Mouse (Mus musculus) midbrain, embryonic 10.5 days (tissue): Measurements from ENCODE around the gene Slc43a3. TPM values are rescaled to one million over a fixed set of nuclear protein-coding genes. Genes with fewer than 3 reads are reported as not detected.
A peak's percentile ranks its signal among the peaks of the same experiment; 100 is the strongest.

Experiments used
- DNase-seq: peaks from one replicate; pipeline ENCODE4 v3.0.0-alpha.2; 2017; ENCODE audit warnings: low spot score
- H3K27ac ChIP-seq: fragments of 300-500 bp; sonication (generic); replicated peaks from 2 replicates; pipeline ENCODE4 v1.5.1; 2016; ENCODE audit warnings: mild to moderate bottlenecking
- H3K27me3 ChIP-seq: fragments of 300-500 bp; sonication (generic); 2 replicates; pipeline ENCODE4 v1.6.1; 2016; ENCODE audit warnings: low read depth, mild to moderate bottlenecking; ENCODE audit not compliant: poor library complexity, severe bottlenecking
- H3K36me3 ChIP-seq: fragments of 300-500 bp; sonication (generic); 2 replicates; pipeline ENCODE4 v1.6.1; 2016; ENCODE audit warnings: mild to moderate bottlenecking, moderate library complexity
- H3K4me1 ChIP-seq: fragments of 300-500 bp; sonication (generic); 2 replicates; pipeline ENCODE4 v1.6.1; 2016
- H3K4me3 ChIP-seq: fragments of 300-500 bp; sonication (generic); 2 replicates; pipeline ENCODE4 v1.5.1; 2016; ENCODE audit warnings: mild to moderate bottlenecking, moderate library complexity
- H3K9me3 ChIP-seq: fragments of 300-500 bp; sonication (generic); replicated peaks from 2 replicates; pipeline ENCODE4 v1.6.1; 2016; ENCODE audit warnings: mild to moderate bottlenecking
- WGBS: fragments of 180-500 bp; shearing (Covaris S2); methylation state at CpG from one replicate; pipeline ENCODE4 v1.1.7; 2016; 5-methylcytosine and 5-hydroxymethylcytosine counted together
- polyA plus RNA-seq: library from polyadenylated mRNA; unstranded; fragments of >200 nt; fragmentation: Nextera tagmentation; extraction: Ambion mirVana; gene quantifications from 2 replicates; pipeline ENCODE4 v1.2.1, GENCODE M21; 2016

Slc43a3 gene
- polyA plus RNA-seq, 1 experiment from 2014 or later = 24.7 TPM

DNA sequence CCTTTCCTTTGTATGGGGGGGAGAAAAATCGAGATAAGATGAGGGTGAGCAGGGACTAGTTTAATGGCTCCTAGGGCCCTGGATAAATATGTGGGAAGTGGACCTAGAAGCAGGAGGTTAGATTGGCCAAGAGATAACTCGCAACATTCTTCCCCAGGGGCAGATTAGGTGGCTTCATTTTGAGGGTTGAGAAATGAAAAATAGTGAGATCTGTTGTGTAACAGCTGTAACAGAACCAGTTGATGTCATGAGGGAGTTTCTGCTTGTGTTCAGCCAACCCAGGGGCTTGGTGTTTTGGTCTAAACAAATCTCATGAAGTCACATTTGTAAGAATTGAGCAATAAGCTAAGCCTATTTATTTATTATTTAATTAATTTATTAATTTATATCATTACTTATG lies 5.0 kb downstream of the Slc43a3 start:
- no peaks in the 10 kb centered on the region for H3K9me3 ChIP-seq
- 80% methylated on average over 2 of the region's 2 CpGs for WGBS
- no peaks in the 10 kb centered on the region; the same call in 1 of the 2 replicates for H3K27me3 ChIP-seq
- H3K36me3 ChIP-seq = no peaks in the 10 kb centered on the region; the same call in 1 of the 2 replicates
- H3K27ac ChIP-seq = no peak overlapping the region
- peaks cover 15% of the 10 kb centered on the region for H3K4me1 ChIP-seq
- no peak overlapping the region for H3K4me3 ChIP-seq
- DNase-seq = no peak

- H3K4me1 ChIP-seq = peaks cover 11% of the 10 kb centered on the region
- H3K9me3 ChIP-seq = no peaks in the 10 kb centered on the region
- H3K36me3 ChIP-seq = no peaks in the 10 kb centered on the region; the same call in 1 of the 2 replicates
- H3K27ac ChIP-seq = no peak overlapping the region
- 85% methylated on average over 4 of the region's 4 CpGs for WGBS
- H3K27me3 ChIP-seq = no peaks in the 10 kb centered on the region; the same call in 1 of the 2 replicates
- DNase-seq = no peak
- H3K4me3 ChIP-seq = no peak overlapping the region
Measured at GRCm38 (mm10) chr2:84941795-84942194, 5.4 kb downstream of the Slc43a3 start.

- Histone ChIP-seq H3K9me3 (no peaks in the 10 kb centered on the region), H3K4me1 (no peaks in the 10 kb centered on the region), H3K4me3 (no peak overlapping the region), H3K27me3 (no peaks in the 10 kb centered on the region), H3K27ac (no peak overlapping the region), H3K36me3 (peaks cover 22% of the 10 kb centered on the region; the same call in 1 of the 2 replicates)
- no peak for DNase-seq
- WGBS = 89% methylated on average over 3 of the region's 3 CpGs
Measured at GRCm38 (mm10) chr2:84947154-84947771, 10.9 kb downstream of the Slc43a3 start.

DNA sequence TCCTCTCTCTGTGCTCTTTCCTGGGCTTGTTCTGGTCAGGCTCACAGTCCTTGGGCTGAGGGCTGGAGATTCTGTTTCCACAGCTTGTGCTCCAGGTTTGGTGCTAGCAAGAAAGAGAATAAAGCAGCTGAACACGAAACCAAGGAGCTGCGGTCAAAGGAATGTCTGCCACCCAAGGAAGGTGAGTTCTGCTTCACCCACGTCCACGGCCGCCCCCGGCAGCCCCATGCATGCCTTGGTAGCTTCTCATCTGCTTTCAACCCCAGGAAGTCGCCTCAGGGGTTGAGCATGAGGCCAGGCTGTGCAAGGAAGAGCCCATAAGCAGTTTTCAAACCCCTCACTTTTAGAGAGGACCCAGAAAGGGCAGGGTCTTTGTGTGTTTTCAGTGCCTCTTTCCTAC lies 11.9 kb downstream of the Slc43a3 start:
- Histone ChIP-seq H3K27me3 (no peaks in the 10 kb centered on the region), H3K4me1 (no peaks in the 10 kb centered on the region), H3K27ac (no peak overlapping the region), H3K36me3 (peaks cover 22% of the 10 kb centered on the region; the same call in 1 of the 2 replicates), H3K9me3 (no peaks in the 10 kb centered on the region), H3K4me3 (no peak overlapping the region)
- 95% methylated on average over 7 of the region's 7 CpGs for WGBS
- no peak for DNase-seq

- no peak overlapping the region for H3K27ac ChIP-seq
- peaks cover 22% of the 10 kb centered on the region; the same call in 1 of the 2 replicates for H3K36me3 ChIP-seq
- no peak for DNase-seq
- no peaks in the 10 kb centered on the region for H3K9me3 ChIP-seq
- H3K27me3 ChIP-seq = no peaks in the 10 kb centered on the region
- no peak overlapping the region for H3K4me3 ChIP-seq
- no peaks in the 10 kb centered on the region for H3K4me1 ChIP-seq
- WGBS = 85% methylated on average over 2 of the region's 2 CpGs
Measured at GRCm38 (mm10) chr2:84948721-84949120, 12.3 kb downstream of the Slc43a3 start.

DNA sequence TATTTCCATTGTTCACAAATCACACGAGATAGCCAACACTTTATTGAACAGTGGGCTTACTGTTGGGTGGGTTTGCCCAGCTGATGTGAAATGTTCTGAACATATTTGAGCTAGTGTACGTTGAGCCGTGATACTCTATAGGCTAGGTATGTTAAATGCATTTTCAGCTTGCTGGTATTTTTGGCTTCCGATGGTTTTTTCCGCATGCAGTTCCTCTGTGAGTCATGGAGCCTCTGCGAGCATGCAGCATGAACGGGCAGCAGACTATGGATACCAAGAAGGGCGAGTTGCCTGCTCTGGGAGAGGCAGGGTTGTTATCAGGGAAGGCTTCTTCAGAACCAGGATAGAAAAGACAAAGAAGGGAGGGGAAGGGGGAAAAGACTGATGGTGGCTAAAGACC lies 14.6 kb downstream of the Slc43a3 start:
- no peak for DNase-seq
- Histone ChIP-seq H3K36me3 (peaks cover 23% of the 10 kb centered on the region; the same call in 1 of the 2 replicates), H3K4me1 (no peaks in the 10 kb centered on the region)

GRCm38 (mm10) chr2:84952251-84952650 lies 15.9 kb downstream of the Slc43a3 start:
- no peaks in the 10 kb centered on the region for H3K4me1 ChIP-seq
- DNase-seq = no peak
- no peaks in the 10 kb centered on the region for H3K27me3 ChIP-seq
- peaks cover 27% of the 10 kb centered on the region; the same call in 1 of the 2 replicates for H3K36me3 ChIP-seq
- 91% methylated on average over 1 of the region's 1 CpGs for WGBS
- H3K4me3 ChIP-seq = no peak overlapping the region
- no peaks in the 10 kb centered on the region for H3K9me3 ChIP-seq
- no peak overlapping the region for H3K27ac ChIP-seq

More for the DNA sequence above, 14.6 kb downstream of the Slc43a3 start:
- Histone ChIP-seq H3K4me3 (no peak overlapping the region), H3K9me3 (no peaks in the 10 kb centered on the region), H3K27me3 (no peaks in the 10 kb centered on the region), H3K27ac (no peak overlapping the region)
- WGBS = 93% methylated on average over 8 of the region's 8 CpGs

GRCm38 (mm10) chr2:84952693-84953092 lies 16.3 kb downstream of the Slc43a3 start:
- H3K27ac ChIP-seq = no peak overlapping the region
- no peak for DNase-seq
- WGBS = 88% methylated on average over 4 of the region's 4 CpGs
- H3K4me1 ChIP-seq = no peaks in the 10 kb centered on the region
- peaks cover 27% of the 10 kb centered on the region; the same call in 1 of the 2 replicates for H3K36me3 ChIP-seq
- no peaks in the 10 kb centered on the region for H3K9me3 ChIP-seq
- H3K4me3 ChIP-seq = no peak overlapping the region
- H3K27me3 ChIP-seq = no peaks in the 10 kb centered on the region

- WGBS = 93% methylated on average over 9 of the region's 9 CpGs
Measured at GRCm38 (mm10) chr2:84955435-84955834, 19.1 kb downstream of the Slc43a3 start.

GRCm38 (mm10) chr2:84956274-84956673 lies 19.9 kb downstream of the Slc43a3 start:
- Histone ChIP-seq H3K36me3 (peaks cover 7% of the 10 kb centered on the region; the same call in 1 of the 2 replicates), H3K9me3 (no peaks in the 10 kb centered on the region), H3K27ac (no peak overlapping the region), H3K4me3 (no peak overlapping the region), H3K4me1 (peaks cover under 1% of the 10 kb centered on the region), H3K27me3 (no peaks in the 10 kb centered on the region)
- peak; percentile 61 for DNase-seq
- 60% methylated on average over 5 of the region's 5 CpGs for WGBS

More at GRCm38 (mm10) chr2:84955435-84955834, 19.1 kb downstream of the Slc43a3 start:
- Histone ChIP-seq H3K27ac (no peak overlapping the region), H3K4me3 (no peak overlapping the region), H3K27me3 (no peaks in the 10 kb centered on the region), H3K4me1 (no peaks in the 10 kb centered on the region), H3K36me3 (peaks cover 14% of the 10 kb centered on the region; the same call in 1 of the 2 replicates), H3K9me3 (no peaks in the 10 kb centered on the region)
- no peak for DNase-seq

GRCm38 (mm10) chr2:84958588-84959264 lies 22.3 kb downstream of the Slc43a3 start:
- H3K4me3 ChIP-seq = no peak overlapping the region
- H3K27me3 ChIP-seq = no peaks in the 10 kb centered on the region
- 93% methylated on average over 11 of the region's 11 CpGs for WGBS
- no peak overlapping the region for H3K27ac ChIP-seq
- H3K4me1 ChIP-seq = peaks cover 25% of the 10 kb centered on the region
- DNase-seq = no peak
- no peaks in the 10 kb centered on the region for H3K9me3 ChIP-seq
- peaks cover 5% of the 10 kb centered on the region; the same call in 1 of the 2 replicates for H3K36me3 ChIP-seq

DNA sequence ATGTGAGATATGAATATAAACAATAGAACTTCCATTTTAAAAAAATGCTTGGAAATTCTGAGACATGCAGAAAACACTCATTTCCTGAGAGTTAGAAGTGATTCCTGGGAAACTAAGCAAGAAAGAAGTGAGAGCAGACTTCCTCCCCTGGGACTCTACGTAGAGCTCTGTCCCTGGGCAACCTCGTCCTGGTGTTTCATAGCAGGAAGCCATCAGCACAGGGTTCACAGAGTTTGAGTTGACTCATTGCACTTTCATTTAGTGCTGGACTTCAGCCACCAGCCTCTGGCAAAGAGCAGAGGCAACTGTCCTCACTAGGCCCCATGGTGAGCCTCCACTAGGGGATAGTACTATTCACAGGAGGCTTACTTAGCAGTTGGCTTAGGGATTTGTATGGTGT lies 24.9 kb downstream of the Slc43a3 start:
- no peak overlapping the region for H3K4me3 ChIP-seq
- peak overlapping the region; percentile 52; the same call in 1 of the 2 replicates for H3K27ac ChIP-seq
- peaks cover 28% of the 10 kb centered on the region for H3K4me1 ChIP-seq
- no peaks in the 10 kb centered on the region for H3K27me3 ChIP-seq
- peaks cover 1% of the 10 kb centered on the region; the same call in 1 of the 2 replicates for H3K36me3 ChIP-seq
- no peaks in the 10 kb centered on the region for H3K9me3 ChIP-seq
- WGBS = 81% methylated on average over 2 of the region's 2 CpGs
- no peak for DNase-seq

DNA sequence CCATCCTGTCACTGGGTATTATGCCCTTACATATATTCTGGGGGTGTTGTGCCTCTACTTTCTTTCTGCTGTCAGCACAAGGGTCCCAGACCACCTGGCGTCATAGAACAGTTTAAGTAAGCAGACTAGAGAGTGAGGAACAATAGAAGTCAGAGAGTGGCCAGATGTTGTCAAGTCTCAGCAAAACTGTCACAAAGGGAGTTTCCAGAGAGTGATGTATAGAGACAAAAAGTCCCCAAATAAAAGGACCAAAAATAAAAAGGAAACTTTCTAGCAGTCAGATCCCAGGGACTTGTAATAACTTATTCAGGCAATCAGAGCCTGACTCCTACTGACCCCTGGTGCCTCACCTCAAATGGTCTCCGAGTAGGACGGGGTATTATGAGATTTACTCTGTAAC lies 25.5 kb downstream of the Slc43a3 start:
- no peak for DNase-seq

More for the DNA sequence above, 25.5 kb downstream of the Slc43a3 start:
- Histone ChIP-seq H3K9me3 (no peaks in the 10 kb centered on the region), H3K27me3 (no peaks in the 10 kb centered on the region), H3K4me3 (no peak overlapping the region), H3K36me3 (no peaks in the 10 kb centered on the region), H3K4me1 (peaks cover 28% of the 10 kb centered on the region), H3K27ac (0 out of 2 replicates have a peak overlapping the region, but pooled peaks have one; percentile 65)
- 72% methylated on average over 3 of the region's 3 CpGs for WGBS
